Mouse (Mus musculus): ENCODE measurements around the gene Polr2i. TPM values are rescaled to one million over a fixed set of nuclear protein-coding genes. Genes with fewer than 3 reads are reported as not detected.
A peak's percentile ranks its signal among the peaks of the same experiment; 100 is the strongest.

Gene Polr2i
- polyA plus RNA-seq, 1 experiment from 2014 or later = 178 TPM

GRCm38 (mm10) chr7:30213881-30214280 is 17.9 kb upstream of the Polr2i start:
- Histone ChIP-seq H3K4me3 (no peak overlapping the region), H3K9ac (no peak overlapping the region), H3K9me3 (no peaks in the 10 kb centered on the region), H3K36me3 (no peaks in the 10 kb centered on the region), H3K27ac (replicated peaks) (no peak overlapping the region), H3K4me1 (replicated peaks) (peaks cover under 1% of the 10 kb centered on the region), H3K27me3 (no peaks in the 10 kb centered on the region), H3K4me2 (no peak overlapping the region)
- WGBS = 88% methylated on average over 3 of the region's 3 CpGs
- no peak for ATAC-seq (ENCODE audit: low FRiP score, low read depth)

GRCm38 (mm10) chr7:30215875-30216274 is 15.9 kb upstream of the Polr2i start:
- no peaks in the 10 kb centered on the region for H3K36me3 ChIP-seq
- no peaks in the 10 kb centered on the region for H3K9me3 ChIP-seq
- H3K4me2 ChIP-seq = no peak overlapping the region
- 57% methylated on average over 3 of the region's 3 CpGs for WGBS
- no peak overlapping the region for H3K27ac ChIP-seq (replicated peaks)
- H3K9ac ChIP-seq = no peak overlapping the region
- no peaks in the 10 kb centered on the region for H3K27me3 ChIP-seq
- ATAC-seq (ENCODE audit: low FRiP score, low read depth) = no peak
- no peak overlapping the region for H3K4me3 ChIP-seq
- H3K4me1 ChIP-seq (replicated peaks) = peaks cover 12% of the 10 kb centered on the region

- H3K4me1 ChIP-seq (replicated peaks) = peaks cover 12% of the 10 kb centered on the region
- H3K27ac ChIP-seq (replicated peaks) = peak overlapping the region; percentile 76
- no peaks in the 10 kb centered on the region for H3K36me3 ChIP-seq
- peak overlapping the region; percentile 52 for H3K4me2 ChIP-seq
- under 1% methylated on average over 16 of the region's 16 CpGs for WGBS
- ATAC-seq (ENCODE audit: low FRiP score, low read depth) = peak; percentile 79
- no peaks in the 10 kb centered on the region for H3K27me3 ChIP-seq
- H3K9ac ChIP-seq = no peak overlapping the region; the same call in 1 of the 2 replicates
- H3K9me3 ChIP-seq = no peaks in the 10 kb centered on the region
- peak overlapping the region; percentile 22; the same call in 1 of the 2 replicates for H3K4me3 ChIP-seq
Measured at GRCm38 (mm10) chr7:30216723-30217151, 15.0 kb upstream of the Polr2i start.

DNA sequence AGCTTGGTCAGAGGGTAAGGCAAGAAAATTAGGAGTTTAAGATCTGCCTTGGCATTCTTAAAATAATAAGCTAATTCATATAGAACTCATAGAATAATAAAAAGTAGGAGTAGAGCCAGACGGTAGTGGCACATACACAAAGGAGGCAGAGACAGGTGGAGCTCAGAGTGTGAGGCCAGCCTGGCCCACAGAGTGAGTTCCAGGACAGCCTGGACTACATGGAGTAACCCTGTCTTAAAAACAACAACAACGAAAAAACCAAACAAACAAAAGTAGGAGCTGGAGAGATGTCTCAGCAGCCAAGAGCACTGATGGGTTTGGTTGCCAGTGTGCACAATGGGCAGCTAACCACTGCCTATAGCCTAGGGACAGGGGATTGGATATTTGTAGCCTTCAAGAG is 14.5 kb upstream of the Polr2i start:
- Histone ChIP-seq H3K4me2 (no peak overlapping the region), H3K4me3 (no peak overlapping the region), H3K9me3 (no peaks in the 10 kb centered on the region), H3K36me3 (no peaks in the 10 kb centered on the region), H3K9ac (no peak overlapping the region; the same call in 1 of the 2 replicates), H3K27me3 (no peaks in the 10 kb centered on the region), H3K27ac (replicated peaks) (no peak overlapping the region), H3K4me1 (replicated peaks) (peaks cover 12% of the 10 kb centered on the region)
- ATAC-seq (ENCODE audit: low FRiP score, low read depth) = peak; percentile 32; the same call in 1 of the 2 replicates
- WGBS = 62% methylated on average over 2 of the region's 2 CpGs

GRCm38 (mm10) chr7:30219293-30220007 is 12.3 kb upstream of the Polr2i start:
- ATAC-seq (ENCODE audit: low FRiP score, low read depth) = peak; percentile 49; the same call in 1 of the 2 replicates
- Histone ChIP-seq H3K27ac (replicated peaks) (peak overlapping the region; percentile 76), H3K4me3 (peak overlapping the region; percentile 40), H3K4me2 (peak overlapping the region; percentile 83), H3K4me1 (replicated peaks) (peaks cover 12% of the 10 kb centered on the region), H3K27me3 (no peaks in the 10 kb centered on the region), H3K9ac (peak overlapping the region; percentile 44), H3K9me3 (no peaks in the 10 kb centered on the region), H3K36me3 (peaks cover 16% of the 10 kb centered on the region)
- WGBS = 5% methylated on average over 16 of the region's 16 CpGs

- ATAC-seq (ENCODE audit: low FRiP score, low read depth) = no peak
- Histone ChIP-seq H3K4me2 (peak overlapping the region; percentile 83), H3K27me3 (no peaks in the 10 kb centered on the region), H3K27ac (replicated peaks) (peak overlapping the region; percentile 43), H3K9me3 (no peaks in the 10 kb centered on the region), H3K4me1 (replicated peaks) (peaks cover 12% of the 10 kb centered on the region), H3K4me3 (peak overlapping the region; percentile 40), H3K9ac (peak overlapping the region; percentile 44), H3K36me3 (peaks cover 21% of the 10 kb centered on the region)
- WGBS = 18% methylated on average over 11 of the region's 11 CpGs
Measured at GRCm38 (mm10) chr7:30220008-30220356, 11.8 kb upstream of the Polr2i start.

DNA sequence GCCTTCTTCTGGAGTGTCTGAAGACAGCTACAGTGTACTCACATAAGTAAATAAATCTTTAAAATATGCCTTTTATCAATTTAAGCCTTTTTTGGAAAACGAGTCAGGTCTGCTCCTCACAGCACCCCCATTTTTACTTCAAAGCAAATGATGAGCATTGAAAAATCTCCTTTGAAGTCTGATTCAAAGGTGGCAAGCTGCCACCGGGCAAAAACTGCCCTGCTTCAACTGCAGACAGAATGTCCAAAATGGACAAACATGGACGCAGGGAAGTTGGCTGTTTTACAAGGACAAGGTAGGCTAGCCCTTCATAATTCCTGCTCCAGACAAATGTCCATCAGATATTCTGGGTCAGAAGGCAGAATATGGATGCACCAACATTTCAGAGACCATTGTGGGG is 10.3 kb upstream of the Polr2i start:
- H3K9me3 ChIP-seq = no peaks in the 10 kb centered on the region
- H3K4me1 ChIP-seq (replicated peaks) = peaks cover 12% of the 10 kb centered on the region
- no peaks in the 10 kb centered on the region for H3K27me3 ChIP-seq
- ATAC-seq (ENCODE audit: low FRiP score, low read depth) = no peak
- H3K36me3 ChIP-seq = peaks cover 36% of the 10 kb centered on the region
- H3K4me3 ChIP-seq = no peak overlapping the region
- H3K27ac ChIP-seq (replicated peaks) = no peak overlapping the region
- no peak overlapping the region for H3K9ac ChIP-seq
- WGBS = 96% methylated on average over 3 of the region's 3 CpGs
- H3K4me2 ChIP-seq = no peak overlapping the region

DNA sequence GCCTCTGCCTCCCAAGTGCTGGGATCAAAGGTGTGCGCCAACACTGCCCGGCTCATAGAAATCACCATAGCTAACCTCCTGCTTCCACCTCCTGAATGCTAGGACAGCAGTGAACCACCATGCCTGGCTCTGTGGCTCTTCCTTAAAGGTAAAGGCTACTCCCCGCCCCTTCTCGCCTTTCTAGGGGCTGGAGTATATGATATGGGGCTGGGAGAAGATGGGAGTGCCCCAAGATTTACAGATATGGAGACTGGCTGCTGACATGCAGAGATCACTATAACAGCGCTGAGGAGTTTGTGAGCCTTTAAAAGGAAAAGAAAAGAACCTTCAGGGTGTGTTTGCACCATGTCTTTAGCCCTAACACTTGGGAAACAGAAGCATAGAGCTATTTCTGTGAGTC is 9.5 kb upstream of the Polr2i start:
- Histone ChIP-seq H3K4me3 (no peak overlapping the region), H3K9me3 (no peaks in the 10 kb centered on the region), H3K4me1 (replicated peaks) (peaks cover 12% of the 10 kb centered on the region), H3K4me2 (no peak overlapping the region), H3K27me3 (no peaks in the 10 kb centered on the region), H3K27ac (replicated peaks) (no peak overlapping the region), H3K36me3 (peaks cover 43% of the 10 kb centered on the region), H3K9ac (no peak overlapping the region)
- 97% methylated on average over 5 of the region's 5 CpGs for WGBS
- ATAC-seq (ENCODE audit: low FRiP score, low read depth) = no peak

DNA sequence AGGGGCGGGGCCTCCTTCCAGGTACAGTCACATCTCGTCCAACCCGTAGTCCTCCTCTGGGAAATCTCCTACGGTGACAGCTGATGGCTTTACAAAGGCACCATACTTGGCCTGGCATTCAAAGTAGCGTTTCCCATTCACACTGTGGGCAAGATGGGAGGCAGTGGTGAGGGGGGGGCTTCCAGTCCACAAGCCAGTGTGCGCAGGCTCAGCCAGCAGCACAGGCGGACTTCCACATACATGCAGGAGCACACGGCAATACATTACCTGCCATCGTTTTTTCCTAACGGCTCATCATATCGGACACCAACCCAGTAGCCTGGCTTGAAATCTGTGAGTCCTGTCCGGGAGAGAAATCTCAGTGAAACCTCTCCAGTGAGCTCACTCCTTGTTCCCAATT is 7.5 kb upstream of the Polr2i start:
- no peak overlapping the region for H3K4me2 ChIP-seq
- no peak for ATAC-seq (ENCODE audit: low FRiP score, low read depth)
- no peak overlapping the region for H3K27ac ChIP-seq (replicated peaks)
- H3K9me3 ChIP-seq = no peaks in the 10 kb centered on the region
- H3K4me1 ChIP-seq (replicated peaks) = peaks cover 9% of the 10 kb centered on the region
- 93% methylated on average over 12 of the region's 12 CpGs for WGBS
- no peak overlapping the region for H3K4me3 ChIP-seq
- H3K27me3 ChIP-seq = no peaks in the 10 kb centered on the region
- peaks cover 54% of the 10 kb centered on the region for H3K36me3 ChIP-seq
- H3K9ac ChIP-seq = no peak overlapping the region

DNA sequence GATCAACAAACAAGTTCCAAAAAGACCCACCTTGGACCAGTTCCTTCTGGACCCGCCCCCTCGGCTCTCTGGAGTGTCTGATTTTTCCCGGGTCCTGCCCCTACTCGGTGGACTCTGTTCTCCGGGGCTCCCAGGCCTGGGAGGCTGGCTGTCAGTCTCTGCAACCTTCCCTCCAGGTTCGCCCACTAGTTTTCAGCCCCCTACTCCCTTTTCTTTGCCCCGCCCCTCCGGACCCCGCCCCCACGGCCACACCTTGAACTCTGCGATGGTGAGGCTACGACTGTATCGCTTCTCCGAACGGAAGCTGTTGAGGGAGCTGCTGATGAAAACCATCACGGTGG is 450 bp upstream of the Polr2i start:
- Histone ChIP-seq H3K27ac (replicated peaks) (peak overlapping the region; percentile 99), H3K9ac (peak overlapping the region; percentile 77), H3K9me3 (no peaks in the 10 kb centered on the region), H3K36me3 (peaks cover 34% of the 10 kb centered on the region), H3K4me2 (peak overlapping the region; percentile 67), H3K27me3 (no peaks in the 10 kb centered on the region), H3K4me3 (peak overlapping the region; percentile 61), H3K4me1 (replicated peaks) (peaks cover 21% of the 10 kb centered on the region)
- ATAC-seq (ENCODE audit: low FRiP score, low read depth) = peak; percentile 40
- whole genome bisulfite sequencing = under 1% methylated on average over 16 of the region's 16 CpGs

- Histone ChIP-seq H3K36me3 (peaks cover 25% of the 10 kb centered on the region; the same call in 1 of the 2 replicates), H3K4me3 (peak overlapping the region; percentile 61), H3K27ac (replicated peaks) (peak overlapping the region; percentile 99), H3K9me3 (no peaks in the 10 kb centered on the region), H3K4me2 (peak overlapping the region; percentile 67), H3K9ac (peak overlapping the region; percentile 77), H3K4me1 (replicated peaks) (peaks cover 21% of the 10 kb centered on the region), H3K27me3 (no peaks in the 10 kb centered on the region)
- ATAC-seq (ENCODE audit: low FRiP score, low read depth) = peak; percentile 19; the same call in 1 of the 2 replicates
- WGBS = 6% methylated on average over 24 of the region's 24 CpGs
Measured at GRCm38 (mm10) chr7:30232631-30233148, 942 bp downstream of the Polr2i start.

DNA sequence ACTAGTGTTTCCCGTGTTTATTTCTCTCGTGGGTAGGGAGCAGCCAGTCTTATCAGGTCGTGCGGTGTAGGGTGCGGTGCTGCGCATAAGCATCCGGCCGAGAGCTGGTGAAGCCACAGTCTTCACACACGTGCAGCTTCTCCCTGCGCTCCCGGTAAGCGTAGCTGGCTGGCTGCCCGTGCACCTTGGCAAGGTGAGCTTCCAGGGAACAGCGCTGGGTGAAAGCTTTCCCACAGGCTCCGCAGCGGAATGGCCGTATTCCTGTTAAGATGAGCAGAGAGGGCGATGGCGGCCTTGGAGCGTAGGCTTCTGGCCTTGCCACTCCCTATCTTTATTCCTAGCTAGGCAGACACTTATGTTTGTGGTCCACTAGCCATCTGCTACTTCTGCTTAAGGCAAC is 1.6 kb downstream of the Polr2i start:
- H3K4me1 ChIP-seq (replicated peaks) = peaks cover 21% of the 10 kb centered on the region
- peak overlapping the region; percentile 67 for H3K4me2 ChIP-seq
- H3K36me3 ChIP-seq = peaks cover 18% of the 10 kb centered on the region; the same call in 1 of the 2 replicates
- no peak for ATAC-seq (ENCODE audit: low FRiP score, low read depth)
- H3K27ac ChIP-seq (replicated peaks) = no peak overlapping the region
- H3K9ac ChIP-seq = no peak overlapping the region
- H3K9me3 ChIP-seq = no peaks in the 10 kb centered on the region
- peak overlapping the region; percentile 61 for H3K4me3 ChIP-seq
- no peaks in the 10 kb centered on the region for H3K27me3 ChIP-seq
- WGBS = 88% methylated on average over 20 of the region's 20 CpGs

Data from hindbrain, embryonic 15.5 days (tissue).